Mouse (Mus musculus) urinary bladder, adult 18-20 months (tissue): ENCODE measurements around the gene Cpne5.

Source experiments
- DNase-seq, 2 experiments: peaks; one replicate each; pipeline ENCODE4 v3.0.0; 2022; ENCODE audit warnings: low spot score in 2 of 2, mixed read lengths in 2 of 2

Cpne5 gene

DNA sequence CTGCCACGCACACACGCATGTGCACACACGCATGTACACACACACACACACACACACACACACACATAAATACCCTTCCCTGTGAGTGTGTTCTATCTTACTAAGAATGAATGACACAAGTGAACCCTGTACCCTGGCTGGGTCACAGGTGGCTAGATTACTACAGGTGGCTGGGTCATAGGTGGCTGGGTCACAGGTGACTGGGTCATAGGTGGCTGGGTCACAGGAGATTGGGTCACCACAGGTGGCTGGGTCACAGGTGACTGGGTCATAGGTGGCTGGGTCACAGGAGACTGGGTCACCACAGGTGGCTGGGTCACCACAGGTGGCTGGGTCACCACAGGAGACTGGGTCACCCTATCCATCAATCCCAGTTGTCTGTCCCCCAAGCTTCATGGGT is 27.9 kb downstream of the Cpne5 start:
- DNase-seq = no peak

DNA sequence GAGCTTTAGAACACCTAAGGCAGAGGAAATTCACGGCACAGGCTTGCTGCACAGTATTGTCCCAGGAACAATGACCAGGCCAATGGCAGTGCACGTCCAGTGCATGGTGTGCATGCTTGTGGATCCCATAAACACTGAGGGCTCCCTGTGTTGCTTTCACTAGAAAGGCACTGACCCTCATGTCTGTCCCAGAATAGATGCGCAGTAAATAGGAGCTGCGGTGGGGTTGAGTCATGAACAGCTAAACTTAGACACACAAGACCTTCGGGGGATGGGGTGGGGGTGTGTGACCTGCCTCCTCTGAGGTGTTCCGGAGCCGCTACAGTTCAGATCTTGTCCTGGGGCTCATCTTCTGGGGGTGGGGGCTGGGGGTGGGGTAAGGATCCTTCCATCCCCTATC is 31.9 kb downstream of the Cpne5 start:
- no peak for DNase-seq

DNA sequence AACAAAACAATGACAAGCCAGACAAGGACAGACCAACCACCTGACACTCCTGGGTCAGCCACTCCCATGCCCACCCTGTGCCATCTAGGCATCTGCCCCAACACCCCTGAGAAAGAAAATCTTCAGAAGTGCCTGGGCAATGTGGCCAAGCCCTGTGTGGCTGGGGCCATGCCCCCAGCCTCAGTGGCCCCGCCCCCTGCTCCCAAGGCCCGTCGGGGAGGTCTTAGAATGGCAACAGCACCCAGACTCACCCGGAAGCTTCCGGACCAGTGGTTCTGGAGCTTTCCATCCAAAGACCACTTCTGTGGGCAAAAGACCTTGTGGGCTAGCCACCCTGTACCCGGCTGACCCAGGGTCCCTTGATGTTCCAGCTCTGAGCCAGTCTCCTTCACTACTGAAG is 35.4 kb downstream of the Cpne5 start:
- no peak for DNase-seq

DNA sequence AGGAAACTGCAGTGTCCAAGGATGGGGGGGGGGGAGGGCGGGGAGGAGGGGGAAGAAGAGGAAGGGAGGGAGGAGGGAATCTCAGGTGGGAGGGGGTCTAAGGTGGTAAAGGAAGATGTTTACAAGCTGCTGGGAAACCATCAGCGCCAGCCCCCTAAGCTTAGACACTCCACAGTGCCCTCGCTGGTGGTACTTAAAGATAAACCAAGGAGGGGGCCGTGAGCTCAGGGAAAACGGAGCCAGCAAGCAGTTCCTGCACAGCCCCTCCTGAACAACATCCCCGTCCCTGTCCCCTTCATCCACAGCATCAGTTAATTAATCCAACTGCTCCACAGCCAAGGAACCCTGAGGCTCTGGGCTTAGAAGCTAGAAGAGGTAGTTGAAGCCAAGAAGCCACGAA is 38.1 kb downstream of the Cpne5 start:
- DNase-seq = no peak

DNA sequence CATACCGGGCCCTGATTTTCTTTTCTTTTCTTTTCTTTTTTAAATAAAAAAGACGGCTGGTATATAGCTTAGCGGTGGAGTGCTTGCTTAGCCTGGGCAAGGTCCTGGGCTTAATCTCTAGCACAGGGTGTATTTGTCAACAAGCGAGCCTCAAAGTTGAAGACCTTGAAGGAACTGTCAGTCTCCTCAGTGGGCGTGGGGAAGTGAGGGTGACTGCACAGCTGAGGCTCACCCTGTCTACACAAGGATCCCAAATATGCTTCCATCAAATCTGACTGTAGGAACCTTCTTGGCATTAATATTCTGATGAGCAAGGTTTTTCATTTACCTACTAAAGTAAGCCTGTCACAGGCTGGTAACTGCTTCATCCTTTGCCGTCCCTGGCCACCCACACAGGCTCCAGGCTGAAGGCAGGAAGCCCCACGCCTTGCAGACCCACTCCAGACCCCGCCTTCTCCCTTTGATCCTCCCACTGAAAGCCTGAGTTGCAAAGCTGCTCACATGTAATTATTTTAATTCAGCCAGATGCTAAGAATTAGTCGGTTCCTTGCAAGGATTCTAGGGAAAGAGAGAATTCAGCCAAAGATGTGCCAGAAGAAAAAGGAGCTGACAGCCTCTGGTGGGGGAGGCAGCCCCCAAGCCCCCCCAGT is 38.7 kb downstream of the Cpne5 start:
- no peak for DNase-seq

DNA sequence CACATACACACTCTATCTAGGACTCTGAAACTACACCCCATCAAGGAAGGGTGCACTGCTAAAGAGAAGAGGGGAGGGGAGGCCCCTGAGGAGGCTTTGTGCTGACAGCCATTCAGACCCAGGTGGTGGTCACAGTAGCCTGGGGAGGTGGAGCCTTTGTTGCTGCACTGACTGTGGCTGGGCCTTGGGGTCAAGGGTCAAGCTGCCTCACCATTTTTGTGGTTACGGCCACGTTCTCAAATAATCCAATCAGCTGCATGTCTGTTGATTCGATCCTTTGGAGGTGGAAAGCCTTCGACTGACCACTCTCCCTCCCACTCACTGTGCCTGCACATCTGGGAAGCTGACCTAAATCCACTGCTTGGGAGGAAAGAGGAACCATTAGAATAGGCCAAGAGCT is 42.4 kb downstream of the Cpne5 start:
- DNase-seq = no peak

DNA sequence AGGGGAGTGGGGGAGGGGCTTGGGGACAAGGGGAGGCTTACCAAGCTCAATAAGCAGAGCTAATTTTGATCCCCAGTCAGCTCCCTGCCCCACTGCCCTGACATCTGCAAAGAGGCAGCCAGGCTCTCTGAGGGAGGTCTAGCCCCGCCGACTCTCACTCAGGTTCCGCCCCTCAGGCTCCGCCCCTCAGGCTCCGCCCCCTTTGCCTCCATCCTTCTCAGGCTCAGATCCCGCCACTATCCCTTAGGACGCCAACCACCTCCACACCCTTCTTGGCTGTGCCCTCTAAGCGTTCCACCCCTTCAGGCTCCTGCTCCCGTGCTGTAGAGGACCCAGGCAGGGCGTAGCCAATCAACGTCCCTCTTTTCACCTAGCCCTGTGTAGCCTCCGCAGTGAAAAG is 49.0 kb downstream of the Cpne5 start:
- no peak for DNase-seq

DNA sequence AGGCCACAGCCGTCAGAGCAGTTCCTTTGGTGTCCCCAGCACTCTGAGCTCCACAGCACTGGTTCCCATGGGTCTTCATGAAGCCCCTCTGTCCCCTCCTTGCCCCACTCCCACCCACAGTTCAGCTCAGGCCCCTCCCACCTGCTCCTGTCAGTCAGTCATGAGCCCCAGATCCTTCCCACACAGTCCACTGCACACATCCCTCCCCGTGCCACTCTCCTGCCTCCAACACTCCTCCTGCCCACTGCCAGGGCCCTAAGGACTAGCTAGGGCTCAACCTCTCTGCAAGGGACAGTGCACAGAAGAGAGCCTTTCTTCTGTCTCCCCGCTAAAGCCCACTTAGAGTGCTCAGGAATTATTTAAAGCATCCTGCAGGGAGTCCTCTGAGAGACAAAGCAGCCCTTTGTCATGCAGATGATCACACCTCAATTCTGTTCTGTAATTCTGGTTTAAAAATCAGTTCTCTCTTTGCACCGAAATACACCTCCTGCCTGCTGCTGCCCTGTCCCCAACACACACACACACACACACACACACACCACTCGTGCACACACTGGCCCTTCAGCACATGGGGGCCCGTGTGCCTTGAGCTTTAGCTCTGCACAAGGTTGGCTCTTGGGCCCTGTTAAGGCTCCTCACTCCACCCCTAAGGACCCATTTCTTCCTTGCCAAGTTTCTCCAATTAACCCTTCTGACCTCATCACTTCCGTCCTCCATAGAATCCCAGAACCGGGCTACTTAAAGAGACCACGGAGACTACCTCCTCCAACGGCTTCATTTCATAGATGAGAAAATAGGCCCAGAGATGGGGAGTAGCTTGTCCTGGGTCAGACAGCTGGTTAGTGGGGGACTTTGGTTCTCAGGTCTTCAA is 50.7 kb downstream of the Cpne5 start:
- DNase-seq = no peak

DNA sequence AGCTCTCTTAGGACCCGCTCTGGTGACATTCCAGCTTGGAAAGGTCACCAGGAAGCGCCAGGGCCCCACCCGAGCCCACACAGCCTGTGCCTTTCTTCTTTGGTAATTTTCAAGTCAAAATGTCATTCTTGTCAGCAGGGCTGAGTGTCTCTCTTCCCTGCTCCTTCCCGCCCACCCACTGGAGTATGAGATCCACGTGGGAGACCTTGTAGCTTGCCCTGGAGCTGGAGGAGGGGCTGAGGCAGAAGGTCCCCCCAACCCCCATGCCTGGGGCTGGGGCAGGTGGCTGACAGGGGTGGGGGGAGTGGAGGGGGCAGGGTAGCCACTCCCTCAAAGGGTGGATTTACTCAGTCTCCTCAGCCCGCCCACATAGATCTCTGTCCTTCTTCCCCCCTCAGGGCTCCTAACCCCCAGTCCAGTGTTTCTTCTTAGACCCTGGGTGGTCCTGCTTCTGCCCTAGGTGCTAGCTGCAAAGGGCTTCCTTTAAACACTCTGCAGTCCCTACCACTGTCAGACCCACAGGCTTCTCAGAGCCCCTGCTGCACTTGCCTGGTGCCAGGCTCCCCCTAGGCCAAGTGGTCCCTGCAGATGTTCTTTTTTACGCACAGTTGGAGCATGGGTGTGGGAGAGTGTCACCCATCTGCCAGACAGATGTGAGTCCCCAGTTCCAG is 52.5 kb downstream of the Cpne5 start:
- no peak for DNase-seq

DNA sequence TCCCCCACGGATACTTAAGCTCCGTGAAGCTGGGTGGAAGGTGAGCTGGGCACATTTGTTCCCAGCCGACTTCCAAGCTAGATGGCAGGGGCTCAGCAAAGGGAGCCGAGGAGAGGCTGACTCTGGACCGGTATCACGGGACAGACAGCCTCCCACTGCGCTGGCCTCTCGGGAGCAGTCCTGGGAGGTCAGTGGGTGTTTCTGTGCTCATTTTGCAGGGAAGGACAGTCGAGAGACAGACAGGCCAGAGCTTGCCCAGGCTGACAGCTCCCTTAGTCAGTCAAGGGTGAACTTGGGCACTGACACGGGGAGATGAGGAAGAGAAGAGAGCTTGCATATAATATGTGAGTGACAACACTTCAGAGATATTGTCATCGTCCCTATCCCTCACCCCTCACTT is 54.8 kb downstream of the Cpne5 start:
- no peak for DNase-seq

DNA sequence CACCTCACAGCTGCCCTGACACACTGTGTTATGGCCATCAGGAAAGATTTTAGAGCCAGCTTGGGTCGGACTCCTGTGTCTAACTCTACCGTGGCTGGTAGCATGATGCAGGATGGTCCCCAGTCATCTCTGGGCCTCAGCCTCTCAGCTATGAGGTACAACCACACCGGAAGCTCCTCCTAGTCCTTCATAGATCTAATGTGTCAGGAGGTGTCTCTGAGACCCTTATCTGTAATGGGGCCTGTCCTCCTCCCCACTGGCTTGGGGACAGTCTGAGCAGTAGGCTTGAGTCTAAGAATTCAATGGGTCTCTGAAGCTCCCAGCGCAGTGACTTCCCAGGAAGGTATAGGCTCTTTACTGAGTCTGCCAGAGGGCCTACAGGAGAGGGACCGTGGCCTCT is 56.2 kb downstream of the Cpne5 start:
- no peak for DNase-seq

DNA sequence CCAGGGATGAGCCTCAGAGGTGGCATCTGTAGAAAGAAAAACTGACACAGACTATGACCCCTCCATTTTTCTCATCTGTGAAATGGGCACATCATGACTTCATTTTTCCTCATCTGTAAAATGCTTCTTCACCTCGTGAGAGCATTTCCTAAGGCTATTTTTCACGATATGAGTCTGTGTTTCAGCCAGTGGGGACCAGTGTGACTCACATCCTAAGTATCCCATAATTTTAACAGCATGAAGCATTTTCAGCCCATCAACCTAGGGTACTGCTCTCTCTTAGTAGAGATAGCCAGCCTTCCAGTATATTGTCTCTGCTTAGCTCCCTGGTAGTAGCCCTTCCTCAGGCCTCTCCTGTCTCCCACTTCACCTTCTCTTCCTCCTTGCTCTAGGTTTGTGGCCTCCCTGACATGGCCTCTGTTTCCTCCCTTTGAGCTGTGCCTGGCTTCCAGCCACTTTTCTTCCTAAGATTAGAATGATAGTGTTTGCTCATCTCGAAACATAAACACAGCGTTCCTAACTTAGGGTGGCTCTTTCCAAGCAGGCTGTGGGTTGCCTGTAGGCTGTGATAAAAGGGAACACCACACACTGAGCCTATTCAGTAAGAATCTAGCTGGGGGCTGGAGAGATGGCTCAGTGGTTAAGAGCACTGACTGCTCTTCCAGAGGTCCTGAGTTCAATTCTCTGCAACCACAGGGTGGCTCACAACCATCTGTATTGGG is 57.4 kb downstream of the Cpne5 start:
- DNase-seq = no peak

DNA sequence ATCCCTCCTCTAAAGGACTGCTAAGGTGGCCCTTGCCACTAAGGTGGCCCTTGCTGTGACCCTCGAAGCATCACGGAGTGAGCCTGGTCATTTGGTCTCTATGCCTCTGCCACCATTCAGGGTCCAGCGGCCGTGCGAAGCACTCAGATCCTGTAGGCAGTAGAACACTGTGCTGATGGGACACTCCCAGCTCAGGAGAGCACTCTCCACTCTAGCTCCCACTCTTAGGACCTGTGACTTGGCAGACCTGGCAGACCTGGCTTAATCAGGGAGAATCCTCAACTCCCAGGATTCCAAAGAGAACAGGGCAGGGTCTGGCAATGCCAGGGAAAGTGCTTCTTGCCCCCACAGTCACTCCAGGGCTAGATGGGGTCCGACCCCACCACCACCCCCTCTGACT is 58.0 kb downstream of the Cpne5 start:
- DNase-seq = no peak

DNA sequence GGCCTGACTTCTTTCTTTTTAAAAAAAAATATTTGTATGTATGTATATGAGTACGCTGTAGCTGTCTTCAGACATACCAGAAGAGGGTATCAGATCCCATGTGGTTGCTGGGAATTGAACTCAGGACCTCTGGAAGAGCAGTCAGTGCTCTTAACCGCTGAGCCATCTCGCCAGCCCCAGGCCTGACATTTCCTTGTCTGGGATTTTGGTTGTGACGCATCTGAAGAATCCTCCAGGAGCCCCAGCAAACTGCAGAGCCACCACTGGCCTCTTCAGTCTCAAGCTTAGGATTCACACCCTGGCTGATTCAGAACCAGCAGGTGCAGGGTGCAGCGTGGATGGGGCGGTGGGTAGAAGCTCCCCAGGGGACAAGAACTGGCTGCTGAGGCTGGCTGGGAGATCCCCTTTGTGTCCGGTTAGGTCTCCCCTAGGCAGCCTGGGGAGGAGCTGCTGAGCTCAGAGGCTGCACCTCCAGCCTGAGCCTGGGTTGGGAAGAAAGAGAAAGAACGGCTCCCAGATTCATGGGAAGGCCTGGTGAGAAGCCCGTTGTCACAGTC is 59.4 kb downstream of the Cpne5 start:
- no peak for DNase-seq

DNA sequence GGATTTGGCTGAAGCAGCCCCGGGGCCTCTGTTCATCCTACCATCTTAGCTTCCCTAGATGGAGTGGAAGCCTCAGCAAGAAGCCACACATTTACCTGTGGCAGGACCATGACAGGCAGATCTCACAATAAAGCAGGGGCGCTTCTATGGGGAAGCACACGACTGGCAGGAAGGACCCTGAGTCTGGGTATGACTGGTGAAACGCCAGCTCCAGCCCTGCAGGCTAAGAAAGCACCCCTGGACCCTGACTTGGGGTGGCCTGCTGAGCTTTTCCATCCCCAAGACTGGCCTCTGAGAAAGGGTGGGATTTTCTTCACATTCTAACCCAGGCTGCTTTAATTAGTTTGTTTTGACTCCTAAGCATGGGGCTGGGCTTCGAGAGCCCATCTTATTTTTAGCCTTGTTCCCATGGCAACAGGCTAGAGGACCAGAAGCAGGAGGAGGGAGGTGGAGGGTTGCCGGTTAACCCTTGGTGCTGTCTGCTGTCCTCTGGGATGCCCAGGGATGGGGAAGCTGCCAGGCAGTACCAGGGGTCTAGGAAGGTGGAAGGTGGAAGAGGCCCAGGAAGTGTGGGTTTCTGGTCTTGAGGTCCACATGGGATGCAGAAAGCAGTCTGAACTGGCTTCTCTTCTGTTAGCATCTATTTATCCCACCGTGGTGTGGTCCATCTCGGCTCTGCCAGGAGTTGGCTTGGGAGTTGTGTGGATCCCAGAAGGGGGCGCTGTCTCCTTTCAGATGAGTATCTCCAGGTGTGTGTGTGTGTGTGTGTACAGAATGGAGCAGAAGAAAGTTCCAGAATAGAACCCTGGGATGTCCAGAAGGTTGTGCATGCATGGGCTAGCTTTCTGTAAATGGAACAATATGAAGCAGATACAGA is 61.3 kb downstream of the Cpne5 start:
- DNase-seq = peak in 1 of 2 experiments; percentile 57

DNA sequence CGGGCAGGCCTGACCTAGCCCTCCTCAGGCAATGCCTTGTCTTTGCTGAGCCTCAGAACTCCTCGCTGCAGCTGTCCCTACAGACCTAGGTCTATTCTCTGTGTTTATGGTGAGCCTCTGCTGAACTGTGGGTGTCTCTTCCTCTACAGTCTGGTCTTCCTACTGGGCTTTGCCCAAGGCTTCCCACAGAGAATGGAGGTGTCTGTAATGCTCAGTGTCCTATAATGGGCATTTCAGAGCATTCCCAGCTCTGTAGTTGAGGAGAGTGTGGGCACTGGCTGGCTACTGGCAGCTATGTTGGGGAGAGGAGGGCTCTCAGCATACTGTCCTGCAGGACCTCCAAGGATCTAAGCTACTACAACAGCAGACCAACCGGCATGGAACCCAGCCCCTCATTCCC is 62.3 kb downstream of the Cpne5 start:
- DNase-seq = no peak

DNA sequence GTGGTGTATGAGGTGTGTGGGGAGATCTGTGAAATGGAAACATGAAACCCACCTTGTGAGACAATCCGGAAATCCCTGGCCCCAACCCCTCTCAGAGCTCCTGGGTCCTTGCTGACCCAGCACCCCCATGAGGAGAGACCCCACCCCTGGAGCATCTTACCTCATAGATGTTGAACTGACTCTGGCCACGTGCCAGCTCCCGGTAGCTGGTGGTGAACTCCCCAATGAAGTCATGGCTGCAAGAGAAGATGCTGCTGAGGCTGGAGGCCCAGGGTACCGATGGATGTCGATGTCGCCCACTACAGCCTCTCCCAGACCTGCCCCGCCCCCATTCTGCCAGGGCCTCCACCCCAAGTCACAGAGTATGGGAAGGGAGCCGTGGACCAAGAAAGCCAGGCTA is 64.8 kb downstream of the Cpne5 start:
- DNase-seq = no peak

DNA sequence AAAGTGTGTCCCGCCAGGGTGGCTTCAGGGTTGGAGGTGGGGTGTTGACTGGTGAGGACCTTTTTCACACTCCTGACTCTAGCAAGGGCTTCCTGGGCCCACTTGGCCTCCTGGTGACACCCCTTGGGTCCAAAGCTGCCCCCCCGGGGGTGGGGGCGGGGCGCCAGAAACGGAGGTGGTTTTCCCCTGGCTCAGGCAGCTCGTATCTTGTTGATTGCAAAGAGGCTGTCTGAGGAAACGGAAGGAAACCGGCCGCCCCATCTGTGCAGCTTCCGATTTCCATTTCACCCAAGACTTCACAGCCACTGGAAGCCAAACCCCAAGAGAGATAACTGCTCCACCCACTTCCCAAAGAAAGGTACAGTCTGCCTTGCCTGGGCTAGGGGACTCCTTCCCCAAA is 65.9 kb downstream of the Cpne5 start:
- DNase-seq = no peak

DNA sequence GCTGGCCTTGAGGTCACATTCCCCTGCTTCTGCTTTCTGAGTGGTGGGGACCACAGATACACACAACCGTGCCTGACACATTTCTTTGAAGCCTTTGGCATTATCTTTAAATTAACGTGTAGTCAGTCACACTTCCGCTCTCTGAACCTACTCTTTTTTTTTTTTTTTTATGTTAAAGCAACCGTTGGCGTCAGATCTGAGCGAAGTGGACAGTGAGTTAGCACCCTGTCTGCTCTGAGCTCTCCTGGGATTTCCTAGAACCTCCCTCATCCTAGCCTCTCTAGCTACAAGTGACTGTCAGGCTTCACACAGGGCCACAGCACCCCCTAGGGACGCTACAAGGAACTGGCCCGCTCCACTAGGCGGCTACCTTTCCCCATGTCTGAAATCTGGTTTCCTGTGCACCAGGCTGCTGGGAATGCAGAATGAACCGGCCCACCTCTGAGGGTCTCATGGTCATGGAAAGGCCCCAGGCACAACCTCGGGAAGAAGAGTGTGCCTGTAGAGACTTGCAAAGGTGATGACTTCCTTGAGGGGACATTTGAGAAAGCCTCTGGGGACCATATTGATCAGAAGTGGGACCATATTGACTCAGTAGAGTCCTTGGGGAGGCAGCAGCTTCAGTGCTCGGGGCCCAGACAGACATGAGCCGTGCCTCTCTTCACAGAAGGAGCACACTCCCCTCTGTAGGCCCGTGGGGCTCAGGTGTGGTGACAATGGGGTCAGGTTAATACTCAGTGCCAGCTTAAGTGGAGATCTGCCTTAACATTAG is 66.8 kb downstream of the Cpne5 start:
- peak; percentile 72 to 74 for DNase-seq

DNA sequence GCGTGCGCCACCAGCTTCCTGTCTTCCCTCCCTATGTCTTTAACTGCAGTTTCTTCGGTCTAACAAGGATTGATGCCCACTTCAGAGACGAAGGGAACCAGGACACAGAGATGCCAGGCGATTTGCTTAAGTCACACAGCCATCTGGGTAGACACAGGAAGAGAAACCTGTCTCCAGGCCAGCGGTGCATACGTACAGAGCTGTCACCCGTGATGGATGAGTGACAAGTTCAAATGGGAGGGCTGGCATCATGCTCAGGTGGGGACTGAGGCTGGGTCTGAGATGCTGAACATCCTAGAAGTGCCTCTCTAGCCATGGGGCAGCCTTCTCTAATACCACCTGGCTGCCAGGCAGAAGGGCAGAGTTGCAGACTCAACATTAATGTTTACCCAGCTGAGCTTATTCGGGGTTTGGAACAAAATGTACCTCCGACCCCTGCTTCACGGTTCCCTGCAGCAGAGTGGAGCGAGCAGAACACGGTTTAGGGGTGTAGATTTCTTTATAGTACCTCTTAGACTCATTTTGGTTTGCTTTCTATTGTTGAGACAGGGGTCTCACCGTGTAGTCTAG is 67.5 kb downstream of the Cpne5 start:
- no peak for DNase-seq
